Mouse (Mus musculus): Measurements from ENCODE around the gene Snorc. TPM values are rescaled to one million over a fixed set of nuclear protein-coding genes. Genes with fewer than 3 reads are reported as not detected.
A peak's percentile ranks its signal among the peaks of the same experiment; 100 is the strongest.

The Snorc gene
- total RNA-seq, 2 experiments from 2014 or later = 0.87 TPM; not detected in 1

GRCm38 (mm10) chr1:87508591-87509560 is 38.8 kb downstream of the Snorc start:
- intact Hi-C loops (cut with DNase I) = loop anchor here (2.0 to 5.0 kb wide), 3 partner anchors 86 to 213 kb away; no protein-coding TSS in a partner anchor
- DNase-seq (ENCODE audit: low spot score in 2 of 2) = peak in 1 of 2 experiments; percentile 52

DNA sequence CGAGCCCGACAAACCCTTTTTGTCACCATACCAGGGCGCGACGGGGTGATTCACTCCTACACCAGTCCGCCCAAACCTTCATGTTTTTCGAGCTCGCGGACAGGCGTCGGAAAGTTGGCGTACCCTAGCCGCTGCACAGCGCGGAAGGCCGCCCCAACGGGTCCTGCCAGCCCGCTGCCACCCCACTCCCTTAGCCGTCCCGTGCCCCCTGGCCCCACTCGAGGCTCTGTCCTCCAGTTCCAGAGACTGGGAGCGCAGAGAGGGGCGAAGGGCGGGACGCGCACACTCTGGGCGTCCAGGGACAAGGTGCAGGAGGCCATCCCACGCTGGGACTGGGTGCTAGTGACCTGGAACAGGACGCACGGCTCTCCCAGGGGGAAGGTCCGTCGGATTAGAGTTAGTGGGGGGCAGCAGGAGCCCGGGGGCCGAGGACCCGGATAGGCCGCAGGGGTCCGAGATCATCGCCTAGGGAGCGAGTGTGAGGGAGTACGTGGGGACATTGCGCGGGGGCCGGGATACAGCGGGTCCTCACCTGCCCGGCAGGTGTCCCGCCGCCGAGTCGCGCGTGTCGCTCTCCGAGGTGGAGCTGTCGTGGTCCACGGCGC is 39.6 kb downstream of the Snorc start, which contains the start of gene Neu2:
TSS of gene Neu2 (plus strand) at position 329 of the 605 bp plus-strand sequence.
- intact Hi-C loops (cut with DNase I) = loop anchor here (2.0 to 5.0 kb wide), 4 partner anchors 85 to 213 kb away; no protein-coding TSS in a partner anchor
- peak in 1 of 2 experiments; percentile 8 for DNase-seq (ENCODE audit: low spot score in 2 of 2)

DNA sequence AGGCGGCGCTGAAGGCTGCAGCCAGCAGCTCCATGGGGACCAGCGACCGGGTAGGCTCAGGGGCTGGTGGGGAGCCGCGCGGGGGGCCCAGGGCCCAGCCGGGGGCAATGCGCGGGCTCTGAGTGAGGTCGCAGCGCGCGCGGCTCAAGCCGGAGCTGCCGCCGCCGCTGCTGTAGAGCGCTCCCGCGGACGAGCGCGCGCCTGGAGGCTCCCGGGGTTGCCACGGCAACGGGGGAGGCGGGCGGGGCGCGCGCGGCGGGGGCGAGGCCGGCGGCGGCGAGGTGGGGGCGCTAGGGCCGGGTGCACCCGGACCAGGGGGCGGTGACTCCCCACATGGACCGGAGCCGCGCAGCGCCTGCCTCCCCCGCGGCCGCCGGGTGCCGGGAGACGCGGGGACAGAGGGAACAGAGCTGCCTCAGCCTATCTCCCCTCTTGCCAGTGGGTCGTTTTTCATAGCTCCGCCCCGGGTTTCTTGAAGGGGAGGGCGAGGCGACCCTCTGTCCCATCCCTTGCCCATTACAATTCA is 40.2 kb downstream of the Snorc start:
- intact Hi-C loops (cut with DNase I) = loop anchor here (2.0 kb wide), 1 partner anchor 169 kb away; no protein-coding TSS in a partner anchor
- peak; percentile 71 to 80 for DNase-seq (ENCODE audit: low spot score in 2 of 2)

DNA sequence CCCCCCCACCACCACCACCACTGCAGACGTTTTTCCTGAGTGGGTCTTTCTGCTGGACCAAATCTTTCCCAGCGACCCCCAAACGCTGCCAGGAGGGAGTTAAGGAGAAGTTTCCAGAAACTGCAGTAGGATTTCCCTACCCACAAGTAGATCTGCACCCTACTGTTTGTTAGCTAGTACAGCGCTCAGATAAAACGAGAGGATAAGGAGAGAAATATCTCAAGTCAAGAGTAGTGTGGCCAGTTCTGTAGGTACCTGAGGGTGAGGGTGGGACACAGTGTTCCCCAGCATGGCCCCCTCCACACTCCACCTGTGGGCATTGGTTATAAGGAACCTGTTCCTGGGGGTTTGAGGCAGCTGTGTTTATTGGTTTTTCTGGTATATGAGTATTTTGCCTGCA is 40.8 kb downstream of the Snorc start:
- DNase-seq (ENCODE audit: low spot score in 2 of 2) = peak in 1 of 2 experiments; percentile 39
- intact Hi-C loops (cut with DNase I) = loop anchor here (2.0 kb wide), 1 partner anchor 168 kb away; no protein-coding TSS in a partner anchor

- intact Hi-C loops (cut with DNase I) = no loop called here
- DNase-seq (ENCODE audit: low spot score in 2 of 2) = no peak
Observed at GRCm38 (mm10) chr1:87520467-87520866, 50.4 kb downstream of the Snorc start.

DNA sequence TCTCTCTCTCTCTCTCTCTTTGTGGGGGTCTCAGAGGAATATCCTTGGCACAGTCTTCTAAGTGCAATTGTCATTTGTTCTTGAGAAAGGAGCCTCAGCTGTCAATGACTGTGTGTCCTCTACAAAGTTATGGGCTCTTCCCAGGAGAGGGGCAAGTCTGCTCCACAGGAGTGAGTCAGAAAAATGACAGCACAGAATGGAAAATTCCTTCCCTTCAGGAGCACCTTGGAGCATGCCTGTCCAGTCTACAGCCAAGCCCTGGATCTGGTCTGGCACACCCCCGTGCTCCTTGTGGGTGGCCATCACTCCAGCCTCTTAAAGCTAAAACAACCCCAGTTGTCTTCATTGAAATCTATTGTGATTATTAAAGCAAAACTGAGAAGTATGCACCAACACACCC is 51.5 kb downstream of the Snorc start:
- DNase-seq (ENCODE audit: low spot score in 2 of 2) = no peak

GRCm38 (mm10) chr1:87525041-87525440 is 55.0 kb downstream of the Snorc start:
- intact Hi-C loops (cut with DNase I) = no loop called here
- DNase-seq (ENCODE audit: low spot score in 2 of 2) = no peak

More for the DNA sequence above, 51.5 kb downstream of the Snorc start:
- intact Hi-C loops (cut with DNase I) = no loop called here

Other genes starting within 250 kb of the Snorc start
- 10 to 100 TPM; 11.6 to 12.1 TPM for gene Efhd1, start 205.9 kb upstream of the Snorc start, total RNA-seq (2021)
- 100 to 1,000 TPM; 107 to 108 TPM for gene Gigyf2, start 143.3 kb upstream of the Snorc start, total RNA-seq (2021)
- gene Kcnj13, start 75.5 kb upstream of the Snorc start, total RNA-seq (2021) = 1 to 10 TPM; 4.0 to 5.7 TPM
- 1 to 10 TPM; 7.3 to 9.7 TPM for gene Neu2, start 39.6 kb downstream of the Snorc start, total RNA-seq (2021)
- gene Ngef, start 103.6 kb downstream of the Snorc start, total RNA-seq (2021) = 100 to 1,000 TPM; 333 to 376 TPM
- gene Inpp5d, start 150.0 kb downstream of the Snorc start, total RNA-seq (2021) = 10 to 100 TPM; 17.4 to 23.5 TPM

Measured in left cerebral cortex, postnatal 25 days (tissue).